8 mouse cellular contexts compared by ENCODE assay signal in the genomic region with DNA sequence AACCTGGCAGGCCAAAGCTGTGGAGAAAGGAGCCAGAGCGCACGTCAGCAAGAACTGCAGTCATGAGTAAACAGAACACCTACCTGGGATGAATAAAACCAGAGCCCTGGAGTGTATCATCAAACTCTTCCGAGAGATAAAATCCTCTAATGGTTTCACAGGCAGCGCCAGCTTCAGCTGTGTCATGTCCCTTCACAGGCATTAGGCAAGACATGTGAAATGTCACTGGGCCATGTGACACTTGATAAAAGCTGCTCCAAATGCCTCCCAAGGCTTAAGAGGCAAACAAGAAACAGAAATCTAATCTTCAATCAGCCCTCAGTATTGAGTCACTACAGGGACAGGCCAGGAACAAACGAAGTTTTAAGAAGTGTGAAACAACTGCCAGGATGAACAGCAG.
DNase-seq lines count a peak whose midpoint lies in the region; TF ChIP-seq lines count a peak whose summit lies in the region.

No protein-coding gene starts in this region.

- no peak for TF ChIP-seq CTCF in kidney, adult 2 months (conservative IDR thresholded peaks at IDR 0.05; ENCODE audit: insufficient read depth, insufficient read length, low read depth, low read length)
- no peak for TF ChIP-seq CTCF in brain, embryonic 14.5 days (IDR thresholded peaks at IDR 0.05; ENCODE audit: borderline replicate concordance, extremely low read depth, insufficient read depth, insufficient read length)

- no peaks in the 10 kb centered on the region for H3K79me2 ChIP-seq in myocyte (ENCODE audit: control insufficient read depth, insufficient read depth)

- 0 out of 2 replicates have a peak overlapping the region, but pooled peaks have one; percentile 17 for H3K27ac ChIP-seq in kidney, adult 2 months (ENCODE audit: insufficient read depth, low read depth, low read length)

- DNase-seq in kidney, adult 2 months, result no peak
- DNase-seq in kidney, postnatal 10 days, result no peak
- peak; percentile 34 for DNase-seq in brain, embryonic 14.5 days (ENCODE audit: low read depth)
- DNase-seq in liver, result peak; percentile 63
- DNase-seq in spleen, adult 12 weeks (ENCODE audit: low spot score), result no peak
- DNase-seq in cerebellum, postnatal 14 days, result no peak
- no peak for DNase-seq in spleen, adult 18-20 months

- TF ChIP-seq POLR2A in kidney, adult 2 months (IDR thresholded peaks at IDR 0.05; ENCODE audit: low read depth, low read length), result no peak
- no peak for TF ChIP-seq POLR2A in brain, embryonic 14.5 days (IDR thresholded peaks at IDR 0.05; ENCODE audit: borderline replicate concordance, extremely low read depth, insufficient read depth, insufficient read length, poor library complexity, severe bottlenecking)
- TF ChIP-seq POLR2A in myocyte (IDR thresholded peaks at IDR 0.05; ENCODE audit: insufficient read length, low read depth), result no peak

- H3ac ChIP-seq in myocyte (ENCODE audit: control insufficient read depth, insufficient read length), result no peak overlapping the region

- no peaks in the 10 kb centered on the region for H3K36me3 ChIP-seq in kidney, adult 2 months (ENCODE audit: control insufficient read depth, insufficient read depth, low read length)
- H3K36me3 ChIP-seq in myocyte (ENCODE audit: control insufficient read depth, insufficient read depth), result no peaks in the 10 kb centered on the region

- WGBS in kidney, adult 2 months, result 60% methylated on average over 5 of the region's 5 CpGs

- no peaks in the 10 kb centered on the region for H3K27me3 ChIP-seq in kidney, adult 2 months (replicated peaks; ENCODE audit: control insufficient read depth, insufficient read depth, low read length)
- no peaks in the 10 kb centered on the region for H3K27me3 ChIP-seq in myocyte (ENCODE audit: control insufficient read depth, insufficient read depth, insufficient read length)

- peaks cover 14% of the 10 kb centered on the region for H3K4me1 ChIP-seq in kidney, adult 2 months (ENCODE audit: control insufficient read depth, insufficient read depth, low read length)

- no peak overlapping the region for H3K4me3 ChIP-seq in kidney, adult 2 months (ENCODE audit: insufficient read depth, low read depth, low read length)
- no peak overlapping the region for H3K4me3 ChIP-seq in myocyte

- H3K4me2 ChIP-seq in myocyte (ENCODE audit: low read depth), result peak overlapping the region; percentile 42

TF ChIP-seq in myocyte, 11 proteins besides CTCF, POLR2A, EP300 and RAD21:
- no peak for TF ChIP-seq TCF3 (IDR thresholded peaks at IDR 0.05; ENCODE audit: insufficient read length, low read depth)
- TF ChIP-seq MYOD1 (IDR thresholded peaks at IDR 0.05; ENCODE audit: control insufficient read depth in 1 of 3, insufficient read length in 2 of 3, low read depth in 2 of 3), result peak in 1 of 3 experiments; percentile 4
- TF ChIP-seq USF1 (IDR thresholded peaks at IDR 0.05; ENCODE audit: low read depth), result peak; percentile 80
- peak; percentile 58; the same call in 1 of the 2 replicates for TF ChIP-seq CEBPB (IDR thresholded peaks at IDR 0.05; ENCODE audit: insufficient read depth, poor library complexity, severe bottlenecking)
- peak in 1 of 3 experiments; percentile 30 for TF ChIP-seq MYOG (IDR thresholded peaks at IDR 0.05; ENCODE audit: control insufficient read depth in 1 of 3, insufficient read depth in 1 of 3, insufficient read length in 2 of 3, low read depth in 2 of 3)
TF ChIP-seq in myocyte: peak in this region for 4.

Comparison
In these comparisons a context has a peak if more than half of its experiments do, and no peak if none do; other contexts are left out.
1. DNase-seq: peak in brain, embryonic 14.5 days (single experiment) and liver (single experiment); none in kidney, adult 2 months (single experiment), kidney, postnatal 10 days (single experiment), spleen, adult 12 weeks (single experiment), cerebellum, postnatal 14 days (0 of 2) and spleen, adult 18-20 months (0 of 2).